Mouse (Mus musculus): ENCODE measurements at regions not wholly inside any gene's neighbourhood (a gene's known extent, or its start where the extent isn't known, plus 50 kb on each side); places are given as distances from the start of the nearest gene placed in this dataset.
A peak's percentile ranks its signal among the peaks of the same experiment; 100 is the strongest.

DNA sequence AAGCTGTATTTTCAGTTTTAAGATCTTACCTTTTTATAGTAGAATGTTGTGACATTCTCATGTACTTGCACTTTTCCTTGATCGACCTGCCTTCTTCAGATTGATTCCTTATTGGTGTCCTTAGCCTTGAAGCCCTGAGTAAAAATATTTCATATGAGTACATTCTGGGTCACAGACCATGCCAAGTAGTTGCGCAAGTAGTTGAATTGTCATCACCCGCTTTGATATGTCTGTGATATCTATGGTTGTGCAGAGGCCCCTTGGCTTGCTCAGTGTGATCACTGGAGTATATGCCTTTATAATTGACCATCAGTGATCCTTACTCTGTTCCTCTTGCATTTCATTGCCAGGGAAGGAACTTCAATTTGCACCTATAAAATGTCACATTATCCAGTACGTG lies 131.1 kb upstream of the Reg3g start:
- DNase-seq = peak; percentile 24

DNA sequence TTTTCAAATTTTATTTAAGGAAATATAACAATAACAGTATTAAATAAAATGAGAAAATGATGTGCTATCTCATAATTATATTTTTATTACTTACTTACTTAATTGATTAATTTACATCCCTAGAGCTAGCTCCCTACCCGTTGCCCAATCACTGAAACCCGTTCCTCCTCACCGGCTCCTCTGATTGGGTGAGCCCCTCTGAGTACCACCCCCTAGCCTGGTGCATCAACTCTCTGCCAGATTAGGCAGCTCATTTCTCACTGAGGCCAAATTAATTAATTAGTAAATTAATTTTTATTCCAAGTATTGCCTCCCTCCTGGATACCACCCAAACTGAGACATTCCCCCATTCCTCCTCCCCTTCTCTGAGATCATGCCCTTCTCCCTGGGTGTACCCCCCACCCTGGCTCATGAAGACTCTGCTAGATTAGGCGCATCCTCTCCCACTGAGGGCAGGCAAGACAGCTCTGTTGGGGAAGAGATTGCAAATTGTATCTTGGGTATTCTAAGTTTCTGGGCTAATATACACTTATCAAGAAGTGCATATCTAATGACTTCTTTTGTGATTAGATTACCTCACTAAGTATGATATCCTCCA lies 101.4 kb upstream of the Reg3g start:
- no peak for DNase-seq

DNA sequence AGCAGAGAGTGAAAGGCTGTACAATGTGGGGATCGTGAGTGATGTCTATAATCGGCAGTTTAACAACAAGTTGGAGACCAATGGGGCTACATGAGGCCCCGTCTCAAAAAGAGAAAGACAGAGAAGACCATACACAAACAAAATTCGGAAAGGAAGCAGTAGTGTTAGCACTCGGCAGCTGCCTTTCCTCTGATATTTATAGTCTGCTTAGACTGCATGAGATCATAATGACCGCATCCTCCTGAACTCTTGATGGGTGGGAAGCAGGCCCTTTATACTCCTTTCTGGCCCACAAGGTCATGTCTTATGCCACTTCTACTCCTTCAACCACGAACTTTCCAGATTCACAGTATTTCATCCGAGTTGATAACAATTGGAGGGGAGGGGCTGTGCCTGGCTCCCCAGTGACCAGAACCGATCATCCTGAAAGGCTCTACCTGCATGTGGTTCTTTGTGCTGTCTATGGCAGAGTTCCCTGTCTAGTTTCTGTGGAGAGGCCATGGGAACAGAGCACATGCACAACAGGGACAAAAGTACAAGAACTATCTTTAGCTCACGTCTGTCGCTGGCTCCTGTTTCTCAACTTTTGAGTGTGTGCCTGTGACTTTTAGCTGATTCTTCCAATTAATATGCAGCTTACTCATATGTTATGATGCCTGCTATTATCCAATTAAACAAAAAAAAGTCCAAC lies 84.5 kb upstream of the Reg3g start:
- DNase-seq = no peak

DNA sequence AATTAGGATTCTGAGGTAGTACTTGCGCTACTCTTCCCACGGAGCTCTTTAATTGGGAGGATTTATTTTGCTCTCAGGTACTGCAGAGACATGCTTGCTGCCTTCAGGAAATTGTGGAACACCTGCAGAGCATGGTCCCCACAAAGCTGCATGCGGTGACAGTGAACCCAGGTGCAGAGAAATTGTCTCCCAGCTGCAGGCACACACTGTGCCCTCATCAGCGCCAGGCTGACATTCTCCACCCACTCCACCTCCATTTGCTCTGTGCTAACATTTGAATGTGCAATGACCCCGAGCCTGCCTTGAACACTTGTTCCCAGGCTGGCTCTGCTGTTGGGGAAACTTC lies 83.7 kb upstream of the Reg3g start:
- no peak for DNase-seq

DNA sequence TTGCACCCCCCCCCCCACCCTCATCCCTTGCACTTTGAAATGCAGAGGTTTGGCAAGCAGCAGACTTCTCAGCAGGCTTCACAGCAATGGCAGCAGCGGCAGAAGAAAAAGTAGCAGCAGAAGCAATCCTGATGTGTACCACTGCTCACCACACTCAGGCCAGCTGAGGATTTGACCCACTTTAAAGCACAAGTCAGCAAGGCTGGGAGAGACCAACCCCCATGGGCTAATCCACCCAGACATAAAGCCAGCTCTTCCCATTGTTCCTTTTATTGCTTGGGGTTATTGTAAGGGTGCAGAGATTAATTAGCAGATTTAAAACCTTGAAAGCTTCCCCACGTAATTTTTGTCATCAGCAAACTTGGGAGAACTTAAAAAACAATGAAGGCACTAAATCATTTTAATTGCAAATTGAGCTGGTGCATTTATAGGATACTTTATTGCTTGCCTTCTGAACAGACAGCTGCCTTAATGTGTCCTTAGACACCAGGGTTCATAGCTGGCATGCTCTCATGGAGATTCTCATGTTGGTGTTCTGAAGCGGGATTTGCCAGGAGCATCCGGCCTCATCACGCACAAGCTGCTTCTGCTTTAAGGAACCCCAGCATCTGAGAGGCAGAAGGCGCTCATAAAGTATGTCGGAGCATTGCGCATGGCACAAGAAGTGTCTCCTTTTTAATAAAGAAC lies 83.1 kb upstream of the Reg3g start:
- no peak for DNase-seq

DNA sequence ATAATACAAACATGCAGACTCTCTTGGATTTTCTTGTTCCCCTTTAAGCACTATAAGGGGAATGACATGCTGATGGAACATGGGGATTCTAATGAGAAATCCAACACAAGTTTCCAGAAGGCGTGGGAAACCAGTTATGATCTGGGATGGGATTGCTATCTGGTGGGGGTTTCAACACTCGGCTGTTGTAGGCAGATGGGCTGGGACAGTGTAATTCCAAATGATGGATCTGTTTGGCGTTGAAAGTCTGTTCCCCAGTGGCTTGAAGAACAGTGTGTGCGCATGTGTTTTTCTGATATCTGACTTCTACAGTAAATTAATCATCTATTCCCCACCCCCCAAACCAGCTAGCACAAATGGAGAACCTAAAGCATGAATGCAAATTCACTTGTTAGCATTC lies 79.8 kb upstream of the Reg3g start:
- no peak for DNase-seq

DNA sequence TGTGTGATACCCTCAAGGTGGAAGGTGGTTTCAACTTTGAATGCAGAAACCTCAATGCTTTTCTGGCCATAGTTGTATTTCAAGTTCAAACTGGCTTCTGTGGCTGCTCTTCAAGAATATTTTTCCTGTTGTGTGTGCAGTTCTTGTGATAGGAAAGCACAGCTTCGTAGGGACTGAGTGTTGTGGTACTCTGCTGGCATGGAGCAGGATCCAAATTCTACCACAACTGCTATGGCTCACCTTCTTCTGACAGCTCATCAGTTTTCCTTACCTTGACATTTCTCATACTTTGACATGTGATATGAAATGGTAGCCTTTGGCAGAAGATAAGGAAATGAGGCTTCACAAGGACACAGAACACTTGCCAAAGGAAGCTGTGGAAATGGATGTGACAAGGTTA lies 79.0 kb upstream of the Reg3g start:
- DNase-seq = peak; percentile 19

DNA sequence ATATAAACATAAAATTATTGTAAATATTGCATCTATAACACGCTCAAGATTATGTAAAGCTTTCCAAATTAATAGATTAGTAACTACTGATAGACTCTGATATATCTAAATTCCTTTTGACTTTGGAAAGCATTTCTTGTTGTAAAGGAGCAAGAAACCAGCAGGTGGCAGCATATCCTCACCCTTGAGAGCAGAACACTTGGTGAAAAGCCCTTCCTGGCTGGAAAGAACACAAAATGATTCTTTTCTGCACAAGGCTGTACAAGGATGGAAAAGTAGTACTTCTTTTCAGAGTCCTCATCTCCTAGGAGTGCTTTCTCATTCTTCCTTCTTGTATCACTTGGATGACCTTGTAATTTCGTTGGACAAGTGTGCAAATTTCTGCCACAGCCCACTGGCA lies 75.6 kb upstream of the Reg3g start:
- peak; percentile 79 for DNase-seq

DNA sequence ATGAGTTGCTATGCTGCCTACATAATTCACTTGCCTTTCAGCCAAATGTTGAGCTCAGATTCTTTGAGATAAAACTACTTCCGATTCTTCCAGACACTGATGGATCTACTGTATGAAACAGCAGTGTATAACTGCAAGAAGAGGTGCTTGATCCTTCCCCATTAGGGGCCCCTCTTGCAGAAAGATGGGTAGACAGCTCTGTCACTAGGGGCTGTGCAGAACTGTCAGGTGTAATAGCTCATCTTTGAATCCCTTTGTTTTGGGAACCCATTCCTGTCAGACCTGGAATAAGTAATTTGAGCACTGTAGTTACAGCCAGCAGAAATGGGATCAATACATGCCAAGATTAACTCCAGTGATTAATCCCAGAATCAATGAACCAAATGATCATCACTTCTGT lies 68.8 kb upstream of the Reg3g start:
- DNase-seq = no peak

DNA sequence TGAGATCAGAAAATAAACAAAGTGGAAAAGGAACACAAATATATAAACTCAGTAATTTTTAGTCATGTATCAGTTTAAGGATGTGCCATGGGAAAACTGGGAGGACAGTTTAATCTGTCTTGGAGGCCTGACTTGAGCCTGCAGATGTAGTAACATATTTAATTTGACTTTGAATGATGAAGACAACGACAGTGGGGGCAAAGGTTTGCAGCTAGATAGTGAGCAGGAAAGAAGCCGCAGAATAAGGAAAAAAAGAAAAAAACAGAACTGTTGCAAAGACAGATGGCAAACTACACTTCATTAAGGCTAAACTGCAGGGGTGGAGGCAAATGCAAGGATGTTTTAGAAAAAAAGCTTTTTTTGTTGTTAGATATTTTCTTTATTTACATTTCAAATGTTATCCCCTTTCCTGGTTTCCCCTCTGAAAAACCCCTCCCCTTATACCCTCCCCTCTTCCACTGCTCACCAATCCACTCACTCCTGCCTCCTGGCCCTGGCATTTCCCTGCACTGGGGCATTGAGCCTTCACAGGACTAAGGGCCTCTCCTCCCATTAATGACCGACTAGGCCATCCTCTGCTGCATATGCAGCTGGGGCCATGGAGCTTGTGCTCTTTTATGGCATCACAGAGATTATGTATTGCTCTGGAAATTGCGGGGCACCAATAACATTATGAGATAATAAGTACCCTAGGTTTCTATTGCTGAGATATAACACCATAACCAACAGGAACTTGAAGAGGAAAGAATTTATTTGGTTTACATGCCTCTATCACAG lies 58.5 kb upstream of the Reg3g start:
- no peak for DNase-seq
